Mouse (Mus musculus): ENCODE measurements around the gene Zfp1. TPM values are rescaled to one million over a fixed set of nuclear protein-coding genes. Genes with fewer than 3 reads are reported as not detected.
A peak's percentile ranks its signal among the peaks of the same experiment; 100 is the strongest.

The Zfp1 gene
- polyA plus RNA-seq, 1 experiment from 2014 or later: 20.2 TPM

DNA sequence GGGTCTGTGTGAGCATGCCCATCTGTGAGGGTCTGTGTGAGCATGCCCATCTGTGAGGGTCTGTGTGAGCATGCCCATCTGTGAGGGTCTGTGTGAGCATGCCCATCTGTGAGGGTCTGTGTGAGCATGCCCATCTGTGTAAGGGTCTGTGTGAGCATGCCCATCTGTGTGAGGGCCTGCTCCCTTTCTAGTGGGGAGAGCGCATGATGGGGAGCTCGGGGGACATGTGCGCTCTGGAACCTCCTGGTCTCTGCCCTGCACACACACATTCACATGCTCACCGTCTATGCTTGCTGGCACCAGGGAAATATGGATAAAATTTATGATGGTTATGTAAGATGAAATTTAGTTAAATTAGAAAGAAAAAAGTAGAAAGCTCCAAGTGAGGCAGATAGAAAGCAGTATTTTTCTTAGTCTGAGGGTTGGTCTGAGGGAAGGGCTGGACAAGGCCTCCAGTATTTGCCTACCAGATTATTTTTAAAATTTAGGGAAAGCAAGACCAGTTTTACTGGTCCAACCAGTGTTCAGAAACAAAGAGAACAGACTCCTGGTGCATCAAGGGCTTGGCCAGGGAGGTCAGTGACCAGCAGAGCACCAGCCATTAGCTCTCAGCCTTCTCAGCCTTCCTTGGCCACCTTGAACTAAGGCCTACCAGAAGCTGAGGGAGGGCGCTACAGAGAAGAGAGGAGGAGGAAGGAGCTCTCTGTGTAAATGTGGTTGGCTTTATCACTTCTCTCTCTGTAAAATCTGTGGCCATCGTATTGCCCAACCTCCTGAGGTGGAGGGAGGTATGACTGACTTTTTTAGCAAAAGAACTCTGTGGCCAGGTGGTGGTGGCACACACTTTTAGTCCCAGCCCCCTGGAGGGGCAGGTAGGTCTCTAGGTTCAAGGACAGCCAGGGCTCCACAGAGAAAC is 28.2 kb upstream of the Zfp1 start:
- Histone ChIP-seq H3K27me3 (ENCODE audit: insufficient read depth, poor library complexity, severe bottlenecking) (no peaks in the 10 kb centered on the region), H3K36me3 (peaks cover 48% of the 10 kb centered on the region), H3K4me3 (no peak overlapping the region), H3K27ac (no peak overlapping the region), H3K4me1 (replicated peaks) (0 out of 2 replicates have a peak, but pooled peaks cover 11% of the 10 kb centered on the region), H3K9me3 (no peaks in the 10 kb centered on the region)
- DNase-seq (ENCODE audit: low spot score): no peak
- WGBS: 95% methylated on average over 6 of the region's 6 CpGs

DNA sequence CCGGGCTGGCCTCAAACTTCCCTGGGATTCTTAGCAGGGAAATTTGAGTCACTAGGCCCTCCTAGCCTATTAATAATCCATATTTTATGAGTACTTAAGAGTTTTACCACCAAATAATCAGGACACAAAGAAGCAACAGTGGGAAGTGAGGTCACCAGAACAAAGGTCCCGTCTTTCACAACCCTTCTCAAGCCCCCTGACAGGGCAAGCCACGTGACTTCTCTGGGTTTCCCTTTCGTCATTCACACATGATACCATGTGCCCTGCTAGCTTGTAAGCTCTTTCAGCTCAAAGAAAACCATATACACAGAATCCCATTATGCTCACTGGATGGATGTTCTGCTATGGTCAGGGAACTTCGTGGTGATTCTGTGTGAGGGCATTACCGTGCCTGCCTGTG is 25.4 kb upstream of the Zfp1 start:
- peaks cover 49% of the 10 kb centered on the region for H3K36me3 ChIP-seq
- H3K27ac ChIP-seq: no peak overlapping the region
- no peaks in the 10 kb centered on the region for H3K27me3 ChIP-seq (ENCODE audit: insufficient read depth, poor library complexity, severe bottlenecking)
- 0 out of 2 replicates have a peak, but pooled peaks cover 13% of the 10 kb centered on the region for H3K4me1 ChIP-seq (replicated peaks)
- no peak overlapping the region for H3K4me3 ChIP-seq
- no peaks in the 10 kb centered on the region for H3K9me3 ChIP-seq
- WGBS: 69% methylated on average over 6 of the region's 6 CpGs
- DNase-seq (ENCODE audit: low spot score): no peak

DNA sequence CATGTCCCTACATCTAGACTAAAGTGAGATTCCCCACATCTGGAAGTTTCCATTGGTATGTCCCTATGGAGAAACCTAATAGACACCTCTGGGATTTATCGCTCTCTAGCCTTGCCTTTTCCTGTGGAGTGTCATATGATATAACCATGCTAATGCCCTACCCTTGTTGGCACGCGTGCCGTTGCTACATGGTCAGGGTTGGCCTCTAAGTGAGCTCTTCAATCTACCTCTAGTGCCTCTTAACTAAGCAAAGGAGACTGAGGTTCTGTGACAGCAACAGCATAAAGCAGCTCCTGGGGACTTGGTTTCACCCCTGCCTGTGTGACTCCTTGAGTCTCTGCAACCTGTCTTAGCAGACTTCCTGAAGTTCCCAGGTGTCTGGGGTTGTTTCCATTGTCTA is 24.9 kb upstream of the Zfp1 start:
- no peak for DNase-seq (ENCODE audit: low spot score)
- 95% methylated on average over 4 of the region's 4 CpGs for WGBS
- H3K27me3 ChIP-seq (ENCODE audit: insufficient read depth, poor library complexity, severe bottlenecking): no peaks in the 10 kb centered on the region
- no peak overlapping the region for H3K27ac ChIP-seq
- peaks cover 47% of the 10 kb centered on the region for H3K36me3 ChIP-seq
- H3K9me3 ChIP-seq: no peaks in the 10 kb centered on the region
- H3K4me1 ChIP-seq (replicated peaks): 0 out of 2 replicates have a peak, but pooled peaks cover 13% of the 10 kb centered on the region
- no peak overlapping the region for H3K4me3 ChIP-seq

- peaks cover 56% of the 10 kb centered on the region for H3K36me3 ChIP-seq
- no peak overlapping the region for H3K27ac ChIP-seq
- no peaks in the 10 kb centered on the region for H3K27me3 ChIP-seq (ENCODE audit: insufficient read depth, poor library complexity, severe bottlenecking)
- no peak for DNase-seq (ENCODE audit: low spot score)
- WGBS: 90% methylated on average over 1 of the region's 1 CpGs
- H3K4me1 ChIP-seq (replicated peaks): 0 out of 2 replicates have a peak, but pooled peaks cover 13% of the 10 kb centered on the region
- no peaks in the 10 kb centered on the region for H3K9me3 ChIP-seq
- no peak overlapping the region for H3K4me3 ChIP-seq
These were observed 23.3 kb upstream of the Zfp1 start for GRCm38 (mm10) chr8:111619936-111620335.

GRCm38 (mm10) chr8:111622104-111622503 is 21.1 kb upstream of the Zfp1 start:
- DNase-seq (ENCODE audit: low spot score): no peak
- Histone ChIP-seq H3K9me3 (no peaks in the 10 kb centered on the region), H3K36me3 (peaks cover 64% of the 10 kb centered on the region), H3K4me1 (replicated peaks) (0 out of 2 replicates have a peak, but pooled peaks cover 9% of the 10 kb centered on the region), H3K27ac (peak overlapping the region; percentile 9), H3K27me3 (ENCODE audit: insufficient read depth, poor library complexity, severe bottlenecking) (no peaks in the 10 kb centered on the region), H3K4me3 (no peak overlapping the region)
- 55% methylated on average over 3 of the region's 3 CpGs for WGBS

- Histone ChIP-seq H3K4me3 (no peak overlapping the region), H3K36me3 (peaks cover 68% of the 10 kb centered on the region), H3K27ac (no peak overlapping the region; the same call in none of the 2 replicates), H3K9me3 (no peaks in the 10 kb centered on the region), H3K27me3 (ENCODE audit: insufficient read depth, poor library complexity, severe bottlenecking) (no peaks in the 10 kb centered on the region), H3K4me1 (replicated peaks) (0 out of 2 replicates have a peak, but pooled peaks cover 7% of the 10 kb centered on the region)
- no peak for DNase-seq (ENCODE audit: low spot score)
- WGBS: 69% methylated on average over 10 of the region's 10 CpGs
These were observed 20.6 kb upstream of the Zfp1 start for GRCm38 (mm10) chr8:111622553-111622952.

DNA sequence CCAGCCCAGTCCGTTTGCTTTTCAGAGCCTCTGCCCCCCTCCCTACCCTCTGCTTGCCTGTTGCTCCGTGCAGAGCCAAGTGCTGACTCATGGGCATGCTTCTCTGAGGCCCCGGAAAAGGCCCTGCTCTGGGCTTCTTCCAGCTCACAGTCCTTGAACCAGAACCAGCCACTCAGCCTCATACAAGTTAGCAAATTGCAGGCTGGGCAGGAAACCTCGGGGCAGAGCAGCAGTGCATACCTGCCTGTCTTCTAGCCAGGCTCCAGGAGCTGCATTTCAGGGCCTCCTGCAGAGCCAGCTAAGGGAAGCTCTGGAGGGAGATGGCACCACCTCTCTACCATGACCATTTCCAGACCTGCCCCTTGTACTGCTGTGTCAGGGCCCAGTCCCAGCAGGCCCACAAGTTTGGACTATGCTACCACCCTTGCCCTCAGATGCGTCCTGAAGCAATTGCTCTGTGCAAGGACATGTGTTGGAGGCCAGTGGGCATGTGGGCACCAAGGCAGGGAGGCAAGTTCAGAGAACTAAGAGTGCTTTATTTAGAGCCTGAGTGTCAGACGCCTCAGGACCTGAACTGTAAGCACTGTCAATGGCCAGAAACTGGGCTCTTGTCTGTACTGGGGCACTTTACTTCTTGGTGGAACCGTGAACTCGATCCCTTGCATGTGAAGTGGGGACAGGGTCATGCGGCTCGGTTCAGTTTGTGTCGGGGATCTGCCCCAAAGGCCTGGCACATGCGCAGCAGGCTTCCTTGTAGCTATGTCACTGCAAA is 18.9 kb upstream of the Zfp1 start:
- no peaks in the 10 kb centered on the region for H3K9me3 ChIP-seq
- H3K27ac ChIP-seq: no peak overlapping the region
- H3K4me3 ChIP-seq: no peak overlapping the region
- H3K4me1 ChIP-seq (replicated peaks): 0 out of 2 replicates have a peak, but pooled peaks cover 3% of the 10 kb centered on the region
- WGBS: 88% methylated on average over 12 of the region's 12 CpGs
- no peak for DNase-seq (ENCODE audit: low spot score)
- peaks cover 71% of the 10 kb centered on the region for H3K36me3 ChIP-seq
- no peaks in the 10 kb centered on the region for H3K27me3 ChIP-seq (ENCODE audit: insufficient read depth, poor library complexity, severe bottlenecking)

DNA sequence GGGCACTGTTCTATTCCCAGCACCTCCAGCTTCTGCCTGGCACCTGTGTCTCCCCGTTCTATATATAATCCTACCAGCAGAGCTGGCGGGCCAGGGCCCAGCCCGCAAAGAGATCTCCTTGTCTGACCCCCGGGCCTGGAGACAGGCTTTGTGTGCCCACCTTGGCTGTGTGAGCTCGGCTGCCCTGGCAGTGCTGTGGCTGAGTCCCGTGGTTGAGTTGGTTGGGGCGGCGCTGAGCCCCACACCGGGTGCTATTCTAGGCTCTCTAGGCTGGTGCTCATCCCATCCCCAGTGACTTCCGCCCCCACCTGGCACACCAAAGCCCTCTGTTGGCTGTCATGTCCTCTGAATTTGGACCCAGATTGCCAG is 18.4 kb upstream of the Zfp1 start:
- Histone ChIP-seq H3K36me3 (peaks cover 65% of the 10 kb centered on the region), H3K9me3 (no peaks in the 10 kb centered on the region), H3K27me3 (ENCODE audit: insufficient read depth, poor library complexity, severe bottlenecking) (no peaks in the 10 kb centered on the region), H3K4me3 (no peak overlapping the region), H3K27ac (no peak overlapping the region), H3K4me1 (replicated peaks) (peaks cover 4% of the 10 kb centered on the region; the same call in 1 of the 2 replicates)
- DNase-seq (ENCODE audit: low spot score): no peak
- WGBS: 95% methylated on average over 10 of the region's 10 CpGs

DNA sequence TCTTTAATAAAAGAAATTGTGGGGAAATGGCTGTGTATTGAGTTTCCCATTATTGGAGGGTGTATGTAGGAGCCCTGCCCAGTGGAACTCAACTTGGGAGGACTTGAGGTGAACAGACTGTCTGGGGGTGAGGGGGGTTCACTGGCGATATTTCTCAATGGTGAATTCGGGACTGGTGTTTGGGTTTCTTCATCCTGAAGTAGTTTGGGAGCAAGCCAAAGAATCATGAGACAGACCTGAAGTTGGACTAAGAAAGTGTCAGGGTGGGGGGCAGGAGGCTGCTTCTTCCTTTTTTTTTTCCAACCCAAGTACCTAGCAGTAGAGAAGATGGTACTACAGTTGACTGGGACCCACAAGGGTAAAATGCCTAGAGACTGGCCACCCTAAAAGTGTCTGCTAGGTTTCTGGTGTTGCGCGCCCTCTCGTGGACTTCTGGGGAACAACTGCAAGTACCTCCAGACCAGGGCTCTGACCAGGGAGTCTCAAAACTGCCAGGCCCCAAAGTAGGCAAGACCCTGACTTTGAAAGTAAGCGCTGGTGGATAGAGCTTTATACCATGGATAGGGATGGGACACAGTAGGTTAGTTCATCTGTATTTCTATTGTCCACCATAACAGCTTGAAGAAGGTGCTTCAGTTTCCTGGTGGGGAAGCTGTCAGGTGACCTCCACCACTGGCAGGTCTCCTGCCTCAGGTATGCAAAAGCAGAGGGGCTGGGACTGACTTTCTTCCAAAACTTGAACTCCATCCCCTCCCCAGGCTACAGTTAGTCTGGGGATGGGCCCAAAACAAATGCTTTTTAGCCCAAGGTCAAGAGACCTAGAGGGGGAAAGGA is 17.3 kb upstream of the Zfp1 start:
- H3K4me3 ChIP-seq: no peak overlapping the region
- H3K36me3 ChIP-seq: peaks cover 57% of the 10 kb centered on the region
- WGBS: 39% methylated on average over 6 of the region's 6 CpGs
- DNase-seq (ENCODE audit: low spot score): peak; percentile 76
- no peaks in the 10 kb centered on the region for H3K9me3 ChIP-seq
- no peaks in the 10 kb centered on the region for H3K27me3 ChIP-seq (ENCODE audit: insufficient read depth, poor library complexity, severe bottlenecking)
- peaks cover 7% of the 10 kb centered on the region; the same call in 1 of the 2 replicates for H3K4me1 ChIP-seq (replicated peaks)
- no peak overlapping the region for H3K27ac ChIP-seq

- H3K4me1 ChIP-seq (replicated peaks): peaks cover 7% of the 10 kb centered on the region; the same call in 1 of the 2 replicates
- no peaks in the 10 kb centered on the region for H3K9me3 ChIP-seq
- H3K27me3 ChIP-seq (ENCODE audit: insufficient read depth, poor library complexity, severe bottlenecking): no peaks in the 10 kb centered on the region
- no peak overlapping the region for H3K4me3 ChIP-seq
- 73% methylated on average over 8 of the region's 8 CpGs for WGBS
- peaks cover 51% of the 10 kb centered on the region for H3K36me3 ChIP-seq
- DNase-seq (ENCODE audit: low spot score): no peak
- H3K27ac ChIP-seq: no peak overlapping the region
These were observed 16.7 kb upstream of the Zfp1 start for GRCm38 (mm10) chr8:111626528-111626820.

DNA sequence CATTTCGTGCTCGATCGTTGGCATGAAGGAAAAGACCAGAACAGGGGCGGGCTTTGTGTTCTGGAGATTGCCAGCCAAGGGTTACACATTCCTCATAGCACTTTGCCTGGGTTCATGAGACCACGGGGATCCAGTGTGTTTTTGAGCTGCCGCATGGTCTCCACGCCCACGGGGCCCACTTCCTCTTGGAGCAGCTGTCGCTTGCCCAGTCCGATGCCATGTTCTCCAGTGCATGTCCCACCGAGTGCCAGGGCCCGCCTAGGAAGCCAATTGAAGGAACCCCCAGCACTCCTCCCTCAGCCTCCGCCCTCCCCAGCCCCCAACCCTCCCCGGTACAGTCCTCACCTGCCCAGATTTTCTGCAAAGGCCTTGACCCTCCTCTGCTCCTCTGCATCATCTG is 16.3 kb upstream of the Zfp1 start:
- H3K36me3 ChIP-seq: peaks cover 46% of the 10 kb centered on the region
- WGBS: 96% methylated on average over 14 of the region's 14 CpGs
- no peaks in the 10 kb centered on the region for H3K27me3 ChIP-seq (ENCODE audit: insufficient read depth, poor library complexity, severe bottlenecking)
- H3K9me3 ChIP-seq: no peaks in the 10 kb centered on the region
- H3K4me1 ChIP-seq (replicated peaks): peaks cover 7% of the 10 kb centered on the region; the same call in 1 of the 2 replicates
- no peak for DNase-seq (ENCODE audit: low spot score)
- no peak overlapping the region for H3K27ac ChIP-seq
- no peak overlapping the region for H3K4me3 ChIP-seq

DNA sequence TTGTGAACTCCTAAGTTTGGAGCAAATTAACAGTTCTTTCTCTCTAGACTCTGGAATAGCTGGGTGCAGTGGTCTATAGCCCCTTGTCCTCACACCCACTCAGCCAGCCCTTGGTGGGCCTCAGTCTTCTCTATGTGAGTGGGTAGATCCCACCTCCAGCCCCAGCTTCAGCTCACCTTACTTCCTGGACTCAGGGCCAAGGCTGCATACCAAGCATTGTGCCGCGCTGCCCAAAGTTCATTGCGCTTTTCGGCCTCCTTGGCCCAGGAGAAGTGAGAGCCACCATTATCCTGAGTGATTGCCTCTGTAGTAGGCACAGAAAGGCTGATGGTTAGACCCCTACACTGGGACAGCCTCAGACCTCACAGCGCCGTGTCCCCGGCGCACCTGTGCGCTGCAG is 15.3 kb upstream of the Zfp1 start:
- no peak overlapping the region for H3K27ac ChIP-seq

More for the DNA sequence above, 15.3 kb upstream of the Zfp1 start:
- 94% methylated on average over 9 of the region's 9 CpGs for WGBS
- H3K4me3 ChIP-seq: no peak overlapping the region
- no peaks in the 10 kb centered on the region for H3K27me3 ChIP-seq (ENCODE audit: insufficient read depth, poor library complexity, severe bottlenecking)
- peaks cover 4% of the 10 kb centered on the region; the same call in 1 of the 2 replicates for H3K4me1 ChIP-seq (replicated peaks)
- no peaks in the 10 kb centered on the region for H3K9me3 ChIP-seq
- DNase-seq (ENCODE audit: low spot score): no peak
- peaks cover 37% of the 10 kb centered on the region for H3K36me3 ChIP-seq

Measured in hindbrain, embryonic 10.5 days (tissue).